Mouse (Mus musculus) liver, embryonic 14.5 days (tissue): ENCODE measurements around the gene Fgd3. TPM values are rescaled to one million over a fixed set of nuclear protein-coding genes. Genes with fewer than 3 reads are reported as not detected.

ENCODE experiments used
- ATAC-seq: fragments of 200-750 bp; cut with Nextera tagmentation; 2 replicates; pipeline ENCODE4 v1.8.0; 2017; ENCODE audit warnings: moderate number of reproducible peaks, mild to moderate bottlenecking, moderate library complexity; ENCODE audit not compliant: insufficient read depth
- DNase-seq, 3 experiments: peaks; one replicate each; pipeline ENCODE4 v3.0.0-alpha.2; 2012 to 2013; ENCODE audit warnings: low read depth in 3 of 3, low spot score in 3 of 3
- H3K27ac ChIP-seq: fragments of 300-500 bp; sonication (generic); 2 replicates; pipeline ENCODE4 v1.5.1; 2014; ENCODE audit warnings: moderate library complexity, mild to moderate bottlenecking, control low read depth, inconsistent platforms
- H3K27me3 ChIP-seq: fragments of 300-500 bp; sonication (generic); 2 replicates; pipeline ENCODE4 v1.6.1; 2014; ENCODE audit warnings: mild to moderate bottlenecking, low read length, moderate library complexity; ENCODE audit not compliant: control insufficient read depth, insufficient read depth
- H3K36me3 ChIP-seq: fragments of 300-500 bp; sonication (generic); replicated peaks from 2 replicates; pipeline ENCODE4 v1.6.1; 2014; ENCODE audit warnings: low read depth; ENCODE audit not compliant: control insufficient read depth, insufficient read depth
- H3K4me1 ChIP-seq, 2 experiments: fragments of 200-500 bp in 1 of 2; fragments of 300-500 bp in 1 of 2; sonication (generic) in 1 of 2; replicated peaks; 2 replicates each; pipeline ENCODE4 v1.6.1; 2012 to 2014; ENCODE audit warnings: antibody characterized with exemption in 1 of 2, inconsistent platforms in 1 of 2, low read length in 1 of 2; ENCODE audit not compliant: control insufficient read depth in 2 of 2, insufficient read depth in 2 of 2
- H3K4me2 ChIP-seq: fragments of 300-500 bp; sonication (generic); 2 replicates; pipeline ENCODE4 v1.6.1; 2014; ENCODE audit warnings: low read depth, mild to moderate bottlenecking, control low read depth, moderate library complexity
- H3K4me3 ChIP-seq, 2 experiments: fragments of 200-500 bp in 1 of 2; fragments of 300-500 bp in 1 of 2; sonication (generic) in 1 of 2; 2 replicates each; pipeline ENCODE4 v1.5.1; 2012 to 2014; ENCODE audit warnings: low read depth in 2 of 2, low read length in 2 of 2, mild to moderate bottlenecking in 2 of 2, control low read depth in 1 of 2, inconsistent platforms in 1 of 2, moderate library complexity in 1 of 2; ENCODE audit not compliant: insufficient read depth in 1 of 2
- H3K9ac ChIP-seq: fragments of 300-500 bp; sonication (generic); replicated peaks from 2 replicates; pipeline ENCODE4 v1.6.1; 2014; ENCODE audit warnings: mild to moderate bottlenecking, control low read depth, moderate library complexity
- H3K9me3 ChIP-seq: fragments of 300-500 bp; sonication (generic); 2 replicates; pipeline ENCODE4 v1.6.1; 2016; ENCODE audit warnings: low read length, mixed read lengths; ENCODE audit not compliant: control insufficient read depth
- CTCF ChIP-seq: IDR thresholded peaks from 2 replicates; pipeline ENCODE4 v1.5.1; 2016; ENCODE audit warnings: antibody characterized with exemption, low read depth, control low read depth
- EP300 ChIP-seq: IDR thresholded peaks from 2 replicates; pipeline ENCODE4 v1.6.1; 2016; ENCODE audit warnings: antibody characterized with exemption, low read depth
- WGBS: fragments of 180-500 bp; shearing (Covaris S2); extraction: QIAGEN DNeasy Blood & Tissue Kit; methylation state at CpG from one replicate; pipeline ENCODE4 v1.1.7; 2014; ENCODE audit not compliant: insufficient replicate concordance; 5-methylcytosine and 5-hydroxymethylcytosine counted together
- polyA plus RNA-seq, 2 experiments: library from polyadenylated mRNA; depleted of rRNA in 1 of 2; stranded (reverse) in 1 of 2; unstranded in 1 of 2; fragments of >200 nt; fragmentation: Nextera tagmentation in 1 of 2; extraction: Ambion mirVana in 1 of 2; gene quantifications; 2 replicates each; pipeline versions ENCODE4 v1.2.1 to v1.2.3; 2012 to 2014

Fgd3 gene
- polyA plus RNA-seq, 2 experiments = 0.11 to 0.64 TPM

- no peak for DNase-seq
Observed at GRCm38 (mm10) chr13:49219367-49219766, 100.7 kb downstream of the Fgd3 start.

DNA sequence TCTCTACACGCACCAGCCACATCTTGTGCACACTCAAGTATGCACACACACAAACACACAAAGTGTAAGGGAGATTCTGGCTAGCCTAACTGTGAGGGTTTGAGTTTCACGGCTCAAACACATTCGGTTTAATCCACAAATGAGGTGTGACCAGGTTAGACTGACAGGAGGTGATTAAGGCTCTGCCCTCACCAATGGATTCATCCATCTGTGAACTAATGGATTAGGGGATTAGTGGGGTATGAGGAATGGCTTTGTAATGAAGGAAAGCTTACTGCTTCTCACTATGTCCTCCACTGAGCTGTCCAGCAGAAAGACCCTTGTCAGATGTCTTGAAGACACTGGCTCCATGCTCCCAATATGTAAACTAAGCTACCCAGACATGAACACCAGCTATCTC lies 101.5 kb downstream of the Fgd3 start:
- H3K4me1 ChIP-seq = peaks cover 7 to 17% of the 10 kb centered on the region in 2 experiments; a peak in 3 of 4 replicates
- H3K9ac ChIP-seq = no peak overlapping the region
- H3K27me3 ChIP-seq = no peaks in the 10 kb centered on the region
- no peaks in the 10 kb centered on the region for H3K36me3 ChIP-seq
- no peak for TF ChIP-seq CTCF
- no peak for TF ChIP-seq EP300
- ATAC-seq (no peak), DNase-seq (no peak)
- no peaks in the 10 kb centered on the region for H3K9me3 ChIP-seq
- 72% methylated on average over 3 of the region's 3 CpGs for WGBS
- H3K4me3 ChIP-seq = no peak overlapping the region
- H3K4me2 ChIP-seq = no peak overlapping the region
- no peak overlapping the region for H3K27ac ChIP-seq

More at GRCm38 (mm10) chr13:49219367-49219766, 100.7 kb downstream of the Fgd3 start:
- WGBS = 59% methylated on average over 4 of the region's 4 CpGs
- TF ChIP-seq CTCF = no peak
- TF ChIP-seq EP300 = no peak
- Histone ChIP-seq H3K4me1 (peaks cover 7 to 12% of the 10 kb centered on the region in 2 experiments; a peak in 3 of 4 replicates), H3K9me3 (no peaks in the 10 kb centered on the region), H3K27ac (no peak overlapping the region), H3K36me3 (no peaks in the 10 kb centered on the region), H3K4me2 (no peak overlapping the region), H3K27me3 (no peaks in the 10 kb centered on the region), H3K9ac (no peak overlapping the region), H3K4me3 (no peak overlapping the region)
- no peak for ATAC-seq

DNA sequence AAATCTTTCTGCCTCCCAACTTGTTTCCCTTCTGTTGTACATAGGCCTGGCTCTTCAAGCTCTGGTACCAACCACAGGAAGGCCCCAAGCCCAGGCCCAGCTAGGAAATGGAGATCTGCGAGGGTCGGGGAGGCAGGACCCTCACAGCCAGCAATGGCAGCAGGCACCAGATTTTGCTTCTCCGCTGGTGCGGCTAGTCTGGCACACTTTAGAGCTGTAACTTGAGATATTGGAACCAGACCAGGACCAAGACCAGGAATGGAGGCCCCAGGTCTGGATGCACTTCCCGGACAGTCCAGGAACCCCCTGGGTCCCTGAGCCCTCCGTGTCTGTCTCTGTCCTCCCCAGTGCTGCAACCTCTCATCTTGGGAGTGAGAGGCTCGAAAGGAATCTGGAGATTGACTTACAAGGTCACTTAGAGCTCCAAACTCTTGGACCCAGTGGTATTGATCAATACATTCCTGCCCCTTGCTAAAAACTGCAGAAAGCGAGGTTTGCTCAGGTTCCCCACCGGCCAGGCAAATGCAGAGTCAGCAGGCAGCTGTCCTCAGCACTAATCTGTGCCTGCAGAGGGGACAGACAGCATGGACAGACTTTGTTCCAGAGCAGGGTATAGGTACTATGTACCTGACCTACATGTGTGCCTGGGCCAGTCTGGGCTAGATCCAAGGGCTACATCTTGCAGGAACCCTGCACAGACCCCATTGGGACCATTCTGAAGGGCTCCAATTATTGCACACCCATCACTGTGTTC lies 103.1 kb downstream of the Fgd3 start:
- TF ChIP-seq CTCF (no peak), EP300 (no peak)
- DNase-seq (no peak), ATAC-seq (no peak)
- WGBS = 69% methylated on average over 9 of the region's 9 CpGs
- no peak overlapping the region for H3K27ac ChIP-seq
- H3K9ac ChIP-seq = no peak overlapping the region
- no peaks in the 10 kb centered on the region for H3K27me3 ChIP-seq
- peaks cover 7 to 17% of the 10 kb centered on the region in 2 experiments; a peak in 3 of 4 replicates for H3K4me1 ChIP-seq
- H3K9me3 ChIP-seq = no peaks in the 10 kb centered on the region
- H3K4me3 ChIP-seq = no peak overlapping the region; a peak in 1 of 4 replicates
- peak overlapping the region; percentile 82 for H3K4me2 ChIP-seq
- no peaks in the 10 kb centered on the region for H3K36me3 ChIP-seq

GRCm38 (mm10) chr13:49216220-49216552 lies 103.9 kb downstream of the Fgd3 start:
- no peak for DNase-seq
- H3K27ac ChIP-seq = no peak overlapping the region
- peak overlapping the region; percentile 44; the same call in 1 of the 2 replicates for H3K9ac ChIP-seq
- no peaks in the 10 kb centered on the region for H3K9me3 ChIP-seq
- peak overlapping the region; percentile 55 to 60 for H3K4me3 ChIP-seq
- 3% methylated on average over 17 of the region's 17 CpGs for WGBS
- TF ChIP-seq EP300 (no peak), CTCF (no peak)
- no peaks in the 10 kb centered on the region for H3K36me3 ChIP-seq
- peaks cover 7 to 17% of the 10 kb centered on the region in 2 experiments; a peak in 3 of 4 replicates for H3K4me1 ChIP-seq
- ATAC-seq = peak; percentile 67
- H3K4me2 ChIP-seq = peak overlapping the region; percentile 82
- H3K27me3 ChIP-seq = no peaks in the 10 kb centered on the region

GRCm38 (mm10) chr13:49215504-49216219 lies 104.4 kb downstream of the Fgd3 start, which contains the start of gene Card19:
Gene Card19 (minus strand): TSS chr13:49216037.
- ATAC-seq = peak; percentile 89
- no peaks in the 10 kb centered on the region for H3K36me3 ChIP-seq
- H3K4me1 ChIP-seq = peaks cover 7 to 17% of the 10 kb centered on the region in 2 experiments; a peak in 3 of 4 replicates
- H3K27ac ChIP-seq = no peak within 1 kb of the TSS
- no peaks in the 10 kb centered on the region for H3K9me3 ChIP-seq
- H3K27me3 ChIP-seq = no peaks in the 10 kb centered on the region
- H3K9ac ChIP-seq = peak within 1 kb of the TSS; percentile 44
- peak; percentile 83 to 85 (median 84) for DNase-seq
- WGBS = under 1% methylated on average over 78 of the region's 78 CpGs
- TF ChIP-seq EP300 (no peak), CTCF (no peak)
- H3K4me3 ChIP-seq = peak within 1 kb of the TSS; percentile 55 to 60
- H3K4me2 ChIP-seq = peak within 1 kb of the TSS; percentile 82
